Mouse (Mus musculus) stomach, embryonic 16.5 days (tissue): Measurements from ENCODE around the gene Nphp3. TPM values are rescaled to one million over a fixed set of nuclear protein-coding genes. Genes with fewer than 3 reads are reported as not detected.

Experiments used
- ATAC-seq: fragments of 200-750 bp; cut with Nextera tagmentation; 2 replicates; pipeline ENCODE4 v1.8.0; 2017; ENCODE audit warnings: moderate number of reproducible peaks, moderate TSS enrichment; ENCODE audit not compliant: insufficient read depth, low FRiP score
- H3K27ac ChIP-seq: fragments of 300-500 bp; sonication (generic); 2 replicates; pipeline ENCODE4 v1.5.1; 2014; ENCODE audit warnings: low read length
- H3K27me3 ChIP-seq: fragments of 300-500 bp; sonication (generic); 2 replicates; pipeline ENCODE4 v1.6.1; 2014; ENCODE audit warnings: low read length, control low read depth, mixed read lengths; ENCODE audit not compliant: control insufficient read depth, insufficient read depth
- H3K36me3 ChIP-seq: fragments of 300-500 bp; sonication (generic); 2 replicates; pipeline ENCODE4 v1.6.1; 2014; ENCODE audit warnings: low read length; ENCODE audit not compliant: control insufficient read depth, insufficient read depth
- H3K4me1 ChIP-seq: fragments of 300-500 bp; sonication (generic); 2 replicates; pipeline ENCODE4 v1.6.1; 2014; ENCODE audit warnings: low read length, control low read depth, mixed read lengths; ENCODE audit not compliant: control insufficient read depth, insufficient read depth
- H3K4me2 ChIP-seq: fragments of 300-500 bp; sonication (generic); 2 replicates; pipeline ENCODE4 v1.6.1; 2014; ENCODE audit warnings: low read depth, low read length, mixed read lengths
- H3K4me3 ChIP-seq: fragments of 300-500 bp; sonication (generic); replicated peaks from 2 replicates; pipeline ENCODE4 v1.5.1; 2014; ENCODE audit warnings: mild to moderate bottlenecking, low read length
- H3K9ac ChIP-seq: fragments of 300-500 bp; sonication (generic); 2 replicates; pipeline ENCODE4 v1.6.1; 2014; ENCODE audit warnings: low read length
- H3K9me3 ChIP-seq: fragments of 300-500 bp; sonication (generic); replicated peaks from 2 replicates; pipeline ENCODE4 v1.6.1; 2016; ENCODE audit warnings: low read length, control low read depth; ENCODE audit not compliant: control insufficient read depth
- WGBS: fragments of 180-500 bp; shearing (Covaris S2); extraction: QIAGEN DNeasy Blood & Tissue Kit; methylation state at CpG from one replicate; pipeline ENCODE4 v1.1.7; 2014; 5-methylcytosine and 5-hydroxymethylcytosine counted together
- polyA plus RNA-seq: library from polyadenylated mRNA; unstranded; fragments of >200 nt; fragmentation: Nextera tagmentation; extraction: Ambion mirVana; gene quantifications from 2 replicates; pipeline ENCODE4 v1.2.1, GENCODE M21; 2015

The Nphp3 gene
- polyA plus RNA-seq, 1 experiment from 2014 or later = 3.7 TPM

DNA sequence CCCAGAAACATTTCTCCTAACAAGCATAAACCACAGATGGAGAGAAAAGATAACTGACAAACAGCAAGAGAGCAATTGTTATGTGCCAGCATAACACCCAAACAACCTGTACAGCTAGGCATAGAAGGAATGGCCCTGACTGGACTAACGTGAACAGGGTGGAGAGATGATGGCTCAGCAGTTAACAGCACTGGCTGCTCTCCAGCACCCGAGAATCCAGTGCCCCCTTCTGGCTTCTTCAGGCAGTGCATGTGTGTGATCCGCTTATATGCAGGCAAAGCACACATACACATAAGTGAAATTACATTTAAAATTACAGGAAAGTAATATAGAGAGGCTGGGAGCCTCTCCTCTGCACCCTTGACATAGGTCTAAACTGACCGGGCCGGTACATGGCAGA is 77.0 kb downstream of the Nphp3 start:
- H3K4me1 ChIP-seq = no peaks in the 10 kb centered on the region
- no peaks in the 10 kb centered on the region for H3K27me3 ChIP-seq
- 49% methylated on average over 5 of the region's 5 CpGs for WGBS
- H3K4me2 ChIP-seq = no peak overlapping the region
- no peak overlapping the region for H3K4me3 ChIP-seq
- ATAC-seq = no peak
- H3K27ac ChIP-seq = no peak overlapping the region
- no peaks in the 10 kb centered on the region for H3K36me3 ChIP-seq
- H3K9ac ChIP-seq = no peak overlapping the region
- no peaks in the 10 kb centered on the region for H3K9me3 ChIP-seq

GRCm38 (mm10) chr9:104080038-104080437 is 77.7 kb downstream of the Nphp3 start:
- H3K4me3 ChIP-seq = no peak overlapping the region
- H3K27me3 ChIP-seq = no peaks in the 10 kb centered on the region
- H3K9ac ChIP-seq = no peak overlapping the region
- no peak for ATAC-seq
- 76% methylated on average over 3 of the region's 3 CpGs for WGBS
- no peak overlapping the region for H3K4me2 ChIP-seq
- H3K27ac ChIP-seq = no peak overlapping the region
- no peaks in the 10 kb centered on the region for H3K36me3 ChIP-seq
- no peaks in the 10 kb centered on the region for H3K9me3 ChIP-seq
- no peaks in the 10 kb centered on the region for H3K4me1 ChIP-seq

- Histone ChIP-seq H3K4me2 (no peak overlapping the region), H3K9me3 (no peaks in the 10 kb centered on the region), H3K4me3 (no peak overlapping the region), H3K36me3 (no peaks in the 10 kb centered on the region), H3K27ac (peak overlapping the region; percentile 55; the same call in 1 of the 2 replicates), H3K4me1 (no peaks in the 10 kb centered on the region), H3K9ac (no peak overlapping the region), H3K27me3 (no peaks in the 10 kb centered on the region)
- no peak; the same call in 1 of the 2 replicates for ATAC-seq
- WGBS = 50% methylated on average over 4 of the region's 4 CpGs
These were observed 83.5 kb downstream of the Nphp3 start for GRCm38 (mm10) chr9:104085730-104086429.

- Histone ChIP-seq H3K4me3 (no peak overlapping the region), H3K27ac (0 out of 2 replicates have a peak overlapping the region, but pooled peaks have one; percentile 7), H3K4me2 (no peak overlapping the region), H3K4me1 (no peaks in the 10 kb centered on the region), H3K36me3 (no peaks in the 10 kb centered on the region), H3K9ac (no peak overlapping the region), H3K27me3 (no peaks in the 10 kb centered on the region), H3K9me3 (no peaks in the 10 kb centered on the region)
- no peak for ATAC-seq
- 60% methylated on average over 8 of the region's 8 CpGs for WGBS
These were observed 86.2 kb downstream of the Nphp3 start for GRCm38 (mm10) chr9:104088555-104088954.

DNA sequence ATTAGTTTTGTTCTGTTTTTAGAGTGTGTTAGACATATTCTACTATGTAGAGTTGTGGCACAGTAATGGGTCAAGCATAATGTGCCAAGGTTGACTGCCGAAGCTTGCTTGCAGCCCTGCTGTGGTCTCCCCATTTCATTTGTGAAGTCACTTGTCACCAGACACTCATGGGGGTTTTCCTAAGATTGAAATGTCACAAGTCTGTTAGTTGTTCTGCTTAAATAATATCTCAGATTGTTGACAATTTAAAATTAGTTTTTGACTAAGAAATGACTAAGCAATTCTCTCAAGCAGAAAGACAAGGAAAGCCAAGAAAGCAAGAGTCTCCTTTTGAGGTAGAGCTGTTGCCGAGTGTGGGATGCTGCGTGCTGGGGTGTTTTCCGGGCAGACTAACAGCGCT is 90.6 kb downstream of the Nphp3 start:
- Histone ChIP-seq H3K9me3 (no peaks in the 10 kb centered on the region), H3K9ac (no peak overlapping the region), H3K4me2 (no peak overlapping the region), H3K27me3 (no peaks in the 10 kb centered on the region), H3K4me1 (no peaks in the 10 kb centered on the region), H3K36me3 (no peaks in the 10 kb centered on the region), H3K4me3 (no peak overlapping the region), H3K27ac (no peak overlapping the region)
- ATAC-seq = no peak
- 93% methylated on average over 5 of the region's 5 CpGs for WGBS

Other genes starting within 250 kb of the Nphp3 start
- gene Tmem108, start 240.7 kb upstream of the Nphp3 start, polyA plus RNA-seq = 9.7 and 10.3 TPM in 2 replicates
- gene Gm28305, start 38.1 kb downstream of the Nphp3 start, polyA plus RNA-seq = not detected in 2 replicates
- 44.7 and 46.2 TPM in 2 replicates for gene Uba5, start 60.6 kb downstream of the Nphp3 start, polyA plus RNA-seq
- 17.5 and 20.1 TPM in 2 replicates for gene Acad11, start 60.8 kb downstream of the Nphp3 start, polyA plus RNA-seq
- 3.6 and 4.9 TPM in 2 replicates for gene Ackr4, start 124.4 kb downstream of the Nphp3 start, polyA plus RNA-seq